Mouse (Mus musculus) erythroblast, embryonic 14.5 days (primary cell): ENCODE data around the gene Plxnc1. TPM values are rescaled to one million over a fixed set of nuclear protein-coding genes. Genes with fewer than 3 reads are reported as not detected.

Source experiments
- H3K27me3 ChIP-seq: 2 replicates; pipeline ENCODE4 v1.6.1; 2012; ENCODE audit warnings: inconsistent platforms; ENCODE audit not compliant: control insufficient read depth
- H3K36me3 ChIP-seq: 2 replicates; pipeline ENCODE4 v1.6.1; 2012; ENCODE audit warnings: mild to moderate bottlenecking, inconsistent platforms; ENCODE audit not compliant: control insufficient read depth
- H3K4me1 ChIP-seq: 2 replicates; pipeline ENCODE4 v1.6.1; 2012; ENCODE audit warnings: inconsistent platforms; ENCODE audit not compliant: control insufficient read depth
- H3K4me3 ChIP-seq: replicated peaks from 2 replicates; pipeline ENCODE3; 2012; ENCODE audit warnings: moderate library complexity, mild to moderate bottlenecking, inconsistent platforms
- H3K9me3 ChIP-seq: 2 replicates; pipeline ENCODE4 v1.6.1; 2012; ENCODE audit warnings: low read length, inconsistent platforms, mixed read lengths; ENCODE audit not compliant: control insufficient read depth
- GATA1 ChIP-seq: IDR thresholded peaks from 2 replicates; pipeline ENCODE4 v1.6.1; 2012; ENCODE audit warnings: low read length, inconsistent platforms, mixed read lengths
- TAL1 ChIP-seq: IDR thresholded peaks from 3 replicates; pipeline ENCODE4 v1.6.1; 2012; ENCODE audit warnings: low read length, inconsistent platforms, mixed read lengths
- polyA plus RNA-seq: library from polyadenylated mRNA; stranded (reverse); fragments of >175 nt; gene quantifications from 2 replicates; pipeline ENCODE4 v1.2.3, GENCODE M21; 2012

The Plxnc1 gene
- polyA plus RNA-seq, 1 experiment, result 0.05 TPM

- peaks cover 7% of the 10 kb centered on the region for H3K4me1 ChIP-seq
- no peak for TF ChIP-seq GATA1
- no peak for TF ChIP-seq TAL1
These were observed 118.2 kb downstream of the Plxnc1 start for GRCm38 (mm10) chr10:94826436-94826835.

GRCm38 (mm10) chr10:94825951-94826350 lies 118.7 kb downstream of the Plxnc1 start:
- H3K27me3 ChIP-seq, result no peaks in the 10 kb centered on the region
- TF ChIP-seq GATA1, result no peak
- TF ChIP-seq TAL1, result no peak
- H3K4me1 ChIP-seq, result peaks cover 7% of the 10 kb centered on the region
- H3K36me3 ChIP-seq, result no peaks in the 10 kb centered on the region
- no peaks in the 10 kb centered on the region for H3K9me3 ChIP-seq
- H3K4me3 ChIP-seq, result no peak overlapping the region

More at GRCm38 (mm10) chr10:94826436-94826835, 118.2 kb downstream of the Plxnc1 start:
- Histone ChIP-seq H3K9me3 (no peaks in the 10 kb centered on the region), H3K27me3 (no peaks in the 10 kb centered on the region), H3K4me3 (no peak overlapping the region), H3K36me3 (no peaks in the 10 kb centered on the region)

GRCm38 (mm10) chr10:94823971-94824760 lies 120.5 kb downstream of the Plxnc1 start:
- no peak for TF ChIP-seq GATA1
- TF ChIP-seq TAL1, result no peak
- Histone ChIP-seq H3K27me3 (no peaks in the 10 kb centered on the region), H3K36me3 (no peaks in the 10 kb centered on the region), H3K9me3 (no peaks in the 10 kb centered on the region), H3K4me3 (no peak overlapping the region), H3K4me1 (peaks cover 7% of the 10 kb centered on the region)

GRCm38 (mm10) chr10:94818781-94819665 lies 125.6 kb downstream of the Plxnc1 start:
- Histone ChIP-seq H3K27me3 (no peaks in the 10 kb centered on the region), H3K9me3 (no peaks in the 10 kb centered on the region), H3K4me3 (no peak overlapping the region), H3K4me1 (peaks cover 1% of the 10 kb centered on the region; the same call in 1 of the 2 replicates), H3K36me3 (no peaks in the 10 kb centered on the region)
- no peak for TF ChIP-seq GATA1
- no peak for TF ChIP-seq TAL1

- H3K4me3 ChIP-seq, result no peak overlapping the region
- H3K4me1 ChIP-seq, result peaks cover 1% of the 10 kb centered on the region; the same call in 1 of the 2 replicates
- H3K27me3 ChIP-seq, result no peaks in the 10 kb centered on the region
- no peaks in the 10 kb centered on the region for H3K36me3 ChIP-seq
- no peaks in the 10 kb centered on the region for H3K9me3 ChIP-seq
- no peak for TF ChIP-seq TAL1
- TF ChIP-seq GATA1, result no peak
These were observed 126.5 kb downstream of the Plxnc1 start for GRCm38 (mm10) chr10:94818127-94818526.

- no peak overlapping the region for H3K4me3 ChIP-seq
- no peaks in the 10 kb centered on the region for H3K27me3 ChIP-seq
- peaks cover 21% of the 10 kb centered on the region for H3K4me1 ChIP-seq
- TF ChIP-seq GATA1 (no peak), TAL1 (no peak)
- no peaks in the 10 kb centered on the region for H3K36me3 ChIP-seq
- H3K9me3 ChIP-seq, result no peaks in the 10 kb centered on the region
These were observed 132.5 kb downstream of the Plxnc1 start for GRCm38 (mm10) chr10:94811907-94812851.

GRCm38 (mm10) chr10:94809946-94810472 lies 134.6 kb downstream of the Plxnc1 start:
- Histone ChIP-seq H3K4me3 (no peak overlapping the region), H3K27me3 (no peaks in the 10 kb centered on the region), H3K4me1 (peaks cover 21% of the 10 kb centered on the region), H3K36me3 (no peaks in the 10 kb centered on the region), H3K9me3 (no peaks in the 10 kb centered on the region)
- TF ChIP-seq TAL1 (no peak), GATA1 (no peak)

GRCm38 (mm10) chr10:94808275-94808674 lies 136.4 kb downstream of the Plxnc1 start:
- H3K9me3 ChIP-seq, result no peaks in the 10 kb centered on the region
- H3K4me1 ChIP-seq, result peaks cover 21% of the 10 kb centered on the region
- H3K36me3 ChIP-seq, result no peaks in the 10 kb centered on the region
- H3K27me3 ChIP-seq, result no peaks in the 10 kb centered on the region
- H3K4me3 ChIP-seq, result no peak overlapping the region
- TF ChIP-seq TAL1 (no peak), GATA1 (no peak)
